Mouse (Mus musculus) MEL (cell line): ENCODE results near the gene Pipox. TPM values are rescaled to one million over a fixed set of nuclear protein-coding genes. Genes with fewer than 3 reads are reported as not detected.

Experiments
- DNase-seq: peaks from one replicate; pipeline ENCODE4 v3.0.0; 2011; ENCODE audit warnings: low read depth, low spot score
- H3K27ac ChIP-seq: 2 replicates; pipeline ENCODE4 v1.5.1; 2012; ENCODE audit warnings: low read depth, mild to moderate bottlenecking, control low read depth, low read length, moderate library complexity; ENCODE audit not compliant: control insufficient read depth
- H3K27me3 ChIP-seq, 2 experiments: fragments of 150-350 bp in 1 of 2; sonication (generic) in 1 of 2; 2 replicates each; pipeline ENCODE4 v1.6.1; 2012; ENCODE audit warnings: low read length in 2 of 2, mild to moderate bottlenecking in 2 of 2, improper control_type of control experiment in 1 of 2, moderate library complexity in 1 of 2; ENCODE audit not compliant: insufficient read depth in 2 of 2, control insufficient read depth in 1 of 2
- H3K36me3 ChIP-seq, 2 experiments: 2 replicates each; pipeline ENCODE4 v1.6.1; 2012 to 2014; ENCODE audit warnings: low read length in 2 of 2, improper control_type of control experiment in 1 of 2, inconsistent platforms in 1 of 2, mild to moderate bottlenecking in 1 of 2; ENCODE audit not compliant: insufficient read depth in 2 of 2, control insufficient read depth in 1 of 2
- H3K4me1 ChIP-seq, 2 experiments: fragments of 150-350 bp in 1 of 2; sonication (generic) in 1 of 2; 2 replicates each; pipeline ENCODE4 v1.6.1; 2012; ENCODE audit warnings: low read length in 2 of 2, improper control_type of control experiment in 1 of 2, mild to moderate bottlenecking in 1 of 2; ENCODE audit not compliant: insufficient read depth in 2 of 2, control insufficient read depth in 1 of 2
- H3K4me3 ChIP-seq, 2 experiments: fragments of 150-350 bp in 1 of 2; sonication (generic) in 1 of 2; 2 replicates each; pipeline ENCODE4 v1.5.1; 2012; ENCODE audit warnings: low read depth in 2 of 2, low read length in 2 of 2, mild to moderate bottlenecking in 2 of 2, moderate library complexity in 2 of 2, control low read depth in 1 of 2, improper control_type of control experiment in 1 of 2; ENCODE audit not compliant: control insufficient read depth in 1 of 2, insufficient read depth in 1 of 2
- H3K79me2 ChIP-seq: 2 replicates; pipeline ENCODE4 v1.6.1; 2012; ENCODE audit warnings: mild to moderate bottlenecking, low read length, moderate library complexity; ENCODE audit not compliant: control insufficient read depth, poor library complexity, insufficient read depth
- H3K9ac ChIP-seq: 2 replicates; pipeline ENCODE4 v1.6.1; 2012; ENCODE audit warnings: low read depth, mild to moderate bottlenecking, control low read depth, low read length, moderate library complexity; ENCODE audit not compliant: control insufficient read depth, poor library complexity, severe bottlenecking
- H3K9me3 ChIP-seq: fragments of 150-350 bp; sonication (generic); replicated peaks from 2 replicates; pipeline ENCODE4 v1.6.1; 2012; ENCODE audit warnings: mild to moderate bottlenecking, low read length, improper control_type of control experiment, moderate library complexity; ENCODE audit not compliant: insufficient read depth
- CHD1 ChIP-seq: IDR thresholded peaks from 2 replicates; pipeline ENCODE4 v1.6.1; 2012; ENCODE audit warnings: low read depth, mild to moderate bottlenecking, inconsistent platforms, low read length, improper control_type of control experiment
- CHD2 ChIP-seq: IDR thresholded peaks from 2 replicates; pipeline ENCODE4 v1.6.1; 2011; ENCODE audit warnings: low read length, improper control_type of control experiment
- CTCF ChIP-seq, 3 experiments: IDR thresholded peaks in 2 of 3; conservative IDR thresholded peaks in 1 of 3; 2 replicates each; pipeline ENCODE4 v1.5.1; 2011 to 2012; ENCODE audit warnings: low read length in 3 of 3, low read depth in 2 of 3, mild to moderate bottlenecking in 2 of 3, improper control_type of control experiment in 1 of 3, inconsistent platforms in 1 of 3, mixed read lengths in 1 of 3, moderate library complexity in 1 of 3; ENCODE audit not compliant: control insufficient read depth in 1 of 3, insufficient read depth in 1 of 3, poor library complexity in 1 of 3, severe bottlenecking in 1 of 3
- E2F4 ChIP-seq: IDR thresholded peaks from 2 replicates; pipeline ENCODE4 v1.6.1; 2011; ENCODE audit warnings: low read depth, low read length, improper control_type of control experiment, borderline replicate concordance
- ELF1 ChIP-seq: IDR thresholded peaks from 2 replicates; pipeline ENCODE4 v1.6.1; 2014; ENCODE audit warnings: low read depth, mild to moderate bottlenecking, inconsistent platforms, low read length, improper control_type of control experiment, moderate library complexity
- ETS1 ChIP-seq: IDR thresholded peaks from 2 replicates; pipeline ENCODE4 v1.6.1; 2012; ENCODE audit warnings: low read depth, mild to moderate bottlenecking, inconsistent platforms, low read length, improper control_type of control experiment, moderate library complexity
- GATA1 ChIP-seq: IDR thresholded peaks from 2 replicates; pipeline ENCODE4 v1.6.1; 2011; ENCODE audit warnings: low read depth, low read length, improper control_type of control experiment
- HCFC1 ChIP-seq: IDR thresholded peaks from 2 replicates; pipeline ENCODE4 v1.6.1; 2012; ENCODE audit warnings: low read depth, mild to moderate bottlenecking, inconsistent platforms, low read length, improper control_type of control experiment, moderate library complexity
- MAX ChIP-seq: IDR thresholded peaks from 2 replicates; pipeline ENCODE4 v1.6.1; 2011; ENCODE audit warnings: low read length, improper control_type of control experiment
- MAZ ChIP-seq: IDR thresholded peaks from 2 replicates; pipeline ENCODE4 v1.6.1; 2012; ENCODE audit warnings: low read depth, mild to moderate bottlenecking, inconsistent platforms, low read length, improper control_type of control experiment
- MXI1 ChIP-seq: IDR thresholded peaks from 2 replicates; pipeline ENCODE4 v1.6.1; 2011; ENCODE audit warnings: mild to moderate bottlenecking, low read depth, low read length, improper control_type of control experiment
- MYB ChIP-seq: IDR thresholded peaks from 2 replicates; pipeline ENCODE4 v1.6.1; 2011; ENCODE audit warnings: mild to moderate bottlenecking, low read depth, low read length, improper control_type of control experiment
- NELFE ChIP-seq: IDR thresholded peaks from 2 replicates; pipeline ENCODE4 v1.6.1; 2011; ENCODE audit warnings: low read depth, low read length, improper control_type of control experiment
- NRF1 ChIP-seq: IDR thresholded peaks from 2 replicates; pipeline ENCODE4 v1.6.1; 2014; ENCODE audit warnings: low read depth, mild to moderate bottlenecking, inconsistent platforms, low read length, improper control_type of control experiment, moderate library complexity; ENCODE audit not compliant: poor library complexity, insufficient read depth, severe bottlenecking
- SIN3A ChIP-seq: IDR thresholded peaks from 2 replicates; pipeline ENCODE4 v1.6.1; 2012; ENCODE audit warnings: low read length, improper control_type of control experiment, inconsistent platforms
- SMC3 ChIP-seq: IDR thresholded peaks from 2 replicates; pipeline ENCODE4 v1.6.1; 2011; ENCODE audit warnings: low read depth, low read length, improper control_type of control experiment
- TAL1 ChIP-seq: IDR thresholded peaks from 2 replicates; pipeline ENCODE4 v1.6.1; 2012; ENCODE audit warnings: mild to moderate bottlenecking, inconsistent platforms, low read length, moderate library complexity, mixed read lengths
- TCF12 ChIP-seq: IDR thresholded peaks from 2 replicates; pipeline ENCODE4 v1.6.1; 2014; ENCODE audit warnings: low read depth, mild to moderate bottlenecking, inconsistent platforms, low read length, improper control_type of control experiment, moderate library complexity
- UBTF ChIP-seq: IDR thresholded peaks from 2 replicates; pipeline ENCODE4 v1.6.1; 2012; ENCODE audit warnings: low read depth, mild to moderate bottlenecking, inconsistent platforms, low read length, improper control_type of control experiment, moderate library complexity, borderline replicate concordance; ENCODE audit not compliant: insufficient read depth
- USF1 ChIP-seq: IDR thresholded peaks from 2 replicates; pipeline ENCODE4 v1.6.1; 2014; ENCODE audit warnings: low read depth, mild to moderate bottlenecking, inconsistent platforms, low read length, improper control_type of control experiment, moderate library complexity
- USF2 ChIP-seq, 2 experiments: IDR thresholded peaks; 2 replicates each; pipeline ENCODE4 v1.6.1; 2011 to 2012; ENCODE audit warnings: improper control_type of control experiment in 2 of 2, low read length in 2 of 2, borderline replicate concordance in 1 of 2, inconsistent platforms in 1 of 2, low read depth in 1 of 2, mild to moderate bottlenecking in 1 of 2; ENCODE audit not compliant: insufficient read depth in 1 of 2
- ZNF384 ChIP-seq: IDR thresholded peaks from 2 replicates; pipeline ENCODE4 v1.6.1; 2012; ENCODE audit warnings: low read depth, mild to moderate bottlenecking, inconsistent platforms, low read length, improper control_type of control experiment
- polyA plus RNA-seq, 2 experiments: library from polyadenylated mRNA; stranded (reverse) in 1 of 2; unstranded in 1 of 2; fragments of >175 nt in 1 of 2; fragments of >200 nt in 1 of 2; gene quantifications; 2 replicates each; pipeline versions ENCODE4 v1.2.1 to v1.2.4; 2012; ENCODE audit warnings: low replicate concordance in 2 of 2, low read depth in 1 of 2; ENCODE audit not compliant: insufficient read length in 2 of 2, insufficient read depth in 1 of 2, missing spikeins in 1 of 2
- total RNA-seq: library from RNA; depleted of rRNA; stranded (reverse); fragments of 300-350 nt; gene quantifications from 2 replicates; pipeline ENCODE4 v1.2.3, GENCODE M21; 2012

The Pipox gene
- total and polyA plus RNA-seq, 3 experiments, result not detected

DNA sequence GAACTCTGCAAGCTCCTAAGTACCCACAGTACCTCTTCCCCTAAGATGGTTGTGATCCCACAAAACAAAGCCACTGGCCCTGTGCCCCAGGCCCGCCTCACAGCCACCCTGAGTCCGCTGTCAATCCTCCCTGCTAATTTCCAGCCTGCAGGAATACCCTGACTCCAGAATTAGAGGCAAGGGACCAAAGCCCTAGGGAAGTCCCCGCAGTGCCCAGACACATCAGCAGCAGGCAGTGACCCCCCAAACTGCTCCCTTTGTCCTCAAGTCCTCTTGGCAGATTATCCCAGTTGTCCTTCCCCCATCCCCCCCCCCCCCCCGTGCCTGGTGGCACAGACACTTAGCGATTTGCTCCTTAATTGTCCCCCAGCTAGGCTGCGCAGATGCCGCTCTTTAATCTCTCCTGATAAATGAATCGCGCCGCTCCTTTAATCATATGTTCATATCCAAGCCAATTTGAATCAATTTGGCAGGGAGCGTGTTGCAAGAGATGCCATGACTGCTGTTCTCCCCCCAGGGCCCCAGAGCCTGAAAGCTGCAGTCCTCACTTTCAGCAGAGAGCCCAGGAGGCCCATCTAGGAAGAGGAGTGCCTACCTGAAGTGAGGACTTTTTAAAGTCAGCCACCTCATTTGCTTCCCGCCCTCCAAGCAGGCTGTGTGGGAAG is 26.3 kb downstream of the Pipox start:
- Histone ChIP-seq H3K79me2 (no peaks in the 10 kb centered on the region), H3K9me3 (no peaks in the 10 kb centered on the region), H3K36me3 (no peaks in the 10 kb centered on the region), H3K4me1 (no peaks in the 10 kb centered on the region; a peak in 1 of 4 replicates), H3K9ac (no peak overlapping the region), H3K27ac (no peak overlapping the region), H3K27me3 (0 out of 4 replicates have a peak, but pooled peaks cover 0 to 1% of the 10 kb centered on the region in 2 experiments), H3K4me3 (no peak overlapping the region)
- TF ChIP-seq TAL1 (no peak), USF2 (IDR thresholded peaks at IDR 0.05; ENCODE audit: borderline replicate concordance in 1 of 2, insufficient read depth in 1 of 2, low read depth in 1 of 2, low read length in 2 of 2) (no peak), SMC3 (no peak), MAX (no peak), NELFE (no peak), NRF1 (no peak), SIN3A (no peak), MAZ (no peak), ELF1 (no peak), UBTF (no peak), ETS1 (no peak), MXI1 (no peak), E2F4 (no peak), USF1 (no peak), MYB (no peak), HCFC1 (no peak)
- no peak for DNase-seq

DNA sequence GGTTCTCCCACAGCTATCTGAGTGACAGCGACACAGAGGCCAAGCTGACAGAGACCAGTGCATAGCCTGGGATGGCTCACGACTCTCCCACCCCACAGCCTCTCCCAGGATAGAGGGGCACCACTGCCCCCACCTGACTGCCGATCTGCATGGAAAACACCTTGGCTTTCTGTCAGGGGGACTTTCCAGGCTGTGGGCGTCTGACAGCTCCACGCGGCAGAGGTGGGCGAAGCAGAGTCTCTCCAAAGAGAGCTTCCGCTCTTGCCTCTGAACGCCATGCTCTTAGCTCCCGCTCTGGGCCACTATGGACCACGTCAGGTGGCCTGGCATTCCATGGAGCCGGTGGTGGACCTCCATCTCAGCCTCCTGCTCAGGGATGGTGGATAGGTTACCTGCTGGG is 29.1 kb downstream of the Pipox start:
- Histone ChIP-seq H3K27ac (no peak overlapping the region), H3K4me3 (no peak overlapping the region), H3K79me2 (no peaks in the 10 kb centered on the region), H3K4me1 (0 out of 4 replicates have a peak, but pooled peaks cover 0 to 4% of the 10 kb centered on the region in 2 experiments), H3K9me3 (no peaks in the 10 kb centered on the region), H3K27me3 (0 out of 4 replicates have a peak, but pooled peaks cover 0 to 1% of the 10 kb centered on the region in 2 experiments), H3K36me3 (no peaks in the 10 kb centered on the region), H3K9ac (no peak overlapping the region)
- TF ChIP-seq NRF1 (no peak), TCF12 (no peak), GATA1 (no peak), CTCF (IDR thresholded peaks at IDR 0.05 in 2 of 3, conservative IDR thresholded peaks at IDR 0.05 in 1 of 3; ENCODE audit: control insufficient read depth in 1 of 3, insufficient read depth in 1 of 3, low read depth in 2 of 3, low read length in 3 of 3, poor library complexity in 1 of 3, severe bottlenecking in 1 of 3) (no peak), SIN3A (no peak), MYB (no peak), CHD1 (no peak), ELF1 (no peak), ETS1 (no peak), USF2 (IDR thresholded peaks at IDR 0.05; ENCODE audit: borderline replicate concordance in 1 of 2, insufficient read depth in 1 of 2, low read depth in 1 of 2, low read length in 2 of 2) (no peak), MAZ (no peak), ZNF384 (no peak), CHD2 (no peak)
- no peak for DNase-seq
